In genomic region chr5:146940219-146940618, GRCm38 (mm10) we compare ENCODE assay signal across 10 mouse cellular contexts. TPM values are rescaled to one million over a fixed set of nuclear protein-coding genes. Genes with fewer than 3 reads are reported as not detected.
A peak's percentile ranks its signal among the peaks of the same experiment; 100 is the strongest.
DNase-seq lines count a peak whose midpoint lies in the region; ATAC-seq lines count a peak whose summit lies in the region.
"Had no signal": no experiment of that assay in that cellular context is flagged by ENCODE, and none has a peak within 500 bp of the region (broad histone marks: within the 10 kb centered on the region; RNA-seq: fewer than 3 reads in every experiment).

No protein-coding gene starts in this region.

- no peaks in the 10 kb centered on the region for H3K36me3 ChIP-seq in kidney, embryonic 14.5 days (ENCODE audit: control insufficient read depth, insufficient read depth, low read length)
- H3K36me3 ChIP-seq in forebrain, embryonic 16.5 days (ENCODE audit: control insufficient read depth, insufficient read depth), result no peaks in the 10 kb centered on the region
- H3K36me3 ChIP-seq in neural tube, embryonic 15.5 days, result no peaks in the 10 kb centered on the region
- H3K36me3 ChIP-seq: embryonic facial prominence, embryonic 15.5 days; liver, embryonic 15.5 days had no signal

- H3K9me3 ChIP-seq in kidney, embryonic 14.5 days (ENCODE audit: control insufficient read depth, low read length), result peaks cover 4% of the 10 kb centered on the region; the same call in 1 of the 2 replicates
- H3K9me3 ChIP-seq in forebrain, embryonic 16.5 days (ENCODE audit: control insufficient read depth, low read length), result no peaks in the 10 kb centered on the region
- H3K9me3 ChIP-seq in neural tube, embryonic 15.5 days (replicated peaks), result no peaks in the 10 kb centered on the region
- H3K9me3 ChIP-seq: embryonic facial prominence, embryonic 15.5 days; liver, embryonic 15.5 days had no signal

- DNase-seq in kidney, postnatal 10 days, result peak; percentile 44
- peak; percentile 25 to 30 for DNase-seq in B cell, adult 2 months
- peak; percentile 52 for DNase-seq in MEL-GATA-1-ER (ENCODE audit: extremely low read depth, low read depth)
- no peak for DNase-seq in spleen, postnatal 10 days (ENCODE audit: low spot score in 2 of 2)
- no peak for DNase-seq in ovary, postnatal 10 days (ENCODE audit: low spot score)

- no peak overlapping the region for H3K9ac ChIP-seq in kidney, embryonic 14.5 days (ENCODE audit: low read depth, low read length)
- no peak overlapping the region for H3K9ac ChIP-seq in forebrain, embryonic 16.5 days (replicated peaks; ENCODE audit: low read depth, low read length)
- no peak overlapping the region for H3K9ac ChIP-seq in neural tube, embryonic 15.5 days (replicated peaks)
- H3K9ac ChIP-seq: embryonic facial prominence, embryonic 15.5 days; liver, embryonic 15.5 days had no signal

- WGBS in kidney, embryonic 14.5 days, result 25% methylated on average over 7 of the region's 7 CpGs
- WGBS in forebrain, embryonic 16.5 days, result 22% methylated on average over 7 of the region's 7 CpGs
- 23% methylated on average over 7 of the region's 7 CpGs for WGBS in neural tube, embryonic 15.5 days

- H3K27ac ChIP-seq in kidney, embryonic 14.5 days (ENCODE audit: low read depth, low read length), result no peak overlapping the region
- no peak overlapping the region for H3K27ac ChIP-seq in forebrain, embryonic 16.5 days (ENCODE audit: low read length)
- no peak overlapping the region for H3K27ac ChIP-seq in neural tube, embryonic 15.5 days (replicated peaks)
- H3K27ac ChIP-seq: embryonic facial prominence, embryonic 15.5 days; liver, embryonic 15.5 days had no signal

- no peaks in the 10 kb centered on the region for H3K27me3 ChIP-seq in kidney, embryonic 14.5 days (ENCODE audit: control insufficient read depth, insufficient read depth, low read length)
- H3K27me3 ChIP-seq in forebrain, embryonic 16.5 days (replicated peaks; ENCODE audit: control insufficient read depth, insufficient read depth, low read length), result no peaks in the 10 kb centered on the region; the same call in 1 of the 2 replicates
- H3K27me3 ChIP-seq in neural tube, embryonic 15.5 days (replicated peaks), result no peaks in the 10 kb centered on the region
- H3K27me3 ChIP-seq: embryonic facial prominence, embryonic 15.5 days; liver, embryonic 15.5 days had no signal

- no peaks in the 10 kb centered on the region for H3K4me1 ChIP-seq in kidney, embryonic 14.5 days (ENCODE audit: control insufficient read depth, insufficient read depth, low read length)
- H3K4me1 ChIP-seq in forebrain, embryonic 16.5 days (replicated peaks; ENCODE audit: control insufficient read depth, insufficient read depth, low read length), result 0 out of 2 replicates have a peak, but pooled peaks cover 6% of the 10 kb centered on the region
- peaks cover 10% of the 10 kb centered on the region for H3K4me1 ChIP-seq in neural tube, embryonic 15.5 days
- H3K4me1 ChIP-seq: embryonic facial prominence, embryonic 15.5 days; liver, embryonic 15.5 days had no signal

- no peak overlapping the region for H3K4me2 ChIP-seq in kidney, embryonic 14.5 days (replicated peaks; ENCODE audit: low read depth, low read length)
- no peak overlapping the region for H3K4me2 ChIP-seq in forebrain, embryonic 16.5 days (ENCODE audit: low read length)
- H3K4me2 ChIP-seq in neural tube, embryonic 15.5 days, result peak overlapping the region; percentile 44
- H3K4me2 ChIP-seq: embryonic facial prominence, embryonic 15.5 days; liver, embryonic 15.5 days had no signal

- ATAC-seq in kidney, embryonic 14.5 days (ENCODE audit: low FRiP score, low TSS enrichment), result no peak
- ATAC-seq in forebrain, embryonic 16.5 days, result peak; percentile 57
- no peak for ATAC-seq in neural tube, embryonic 15.5 days (ENCODE audit: low FRiP score)

- H3K4me3 ChIP-seq in kidney, embryonic 14.5 days (ENCODE audit: low read length), result no peak overlapping the region
- H3K4me3 ChIP-seq in forebrain, embryonic 16.5 days (replicated peaks; ENCODE audit: low read length), result no peak overlapping the region
- no peak overlapping the region for H3K4me3 ChIP-seq in neural tube, embryonic 15.5 days (replicated peaks)
- H3K4me3 ChIP-seq: embryonic facial prominence, embryonic 15.5 days; liver, embryonic 15.5 days had no signal

RNA-seq across cellular contexts. Expression of gene Gtf3a, which starts 8.2 kb away (rescaled TPM):
- 137 and 140 TPM in 2 replicates for polyA plus RNA-seq in kidney, embryonic 14.5 days (2014; fragmentation: Nextera tagmentation; extraction: Ambion mirVana)
- 118 and 123 TPM in 2 replicates for polyA plus RNA-seq in forebrain, embryonic 16.5 days (2015; fragmentation: Nextera tagmentation; extraction: Ambion mirVana)
- polyA plus RNA-seq in neural tube, embryonic 15.5 days (2015; fragmentation: Nextera tagmentation; extraction: Ambion mirVana), result 107 and 115 TPM in 2 replicates

RNA-seq across cellular contexts. Expression of gene Mtif3, which starts 23.4 kb away (rescaled TPM):
- 21.1 and 24.3 TPM in 2 replicates for polyA plus RNA-seq in kidney, embryonic 14.5 days (2014; fragmentation: Nextera tagmentation; extraction: Ambion mirVana)
- 28.7 and 31.6 TPM in 2 replicates for polyA plus RNA-seq in forebrain, embryonic 16.5 days (2015; fragmentation: Nextera tagmentation; extraction: Ambion mirVana)
- 25.7 and 31.7 TPM in 2 replicates for polyA plus RNA-seq in neural tube, embryonic 15.5 days (2015; fragmentation: Nextera tagmentation; extraction: Ambion mirVana)

Comparison
In these comparisons a context has a peak if more than half of its experiments do, and no peak if none do; other contexts are left out.
1. DNase-seq: peak in kidney, postnatal 10 days (single experiment), B cell, adult 2 months (2 of 2) and MEL-GATA-1-ER (single experiment); none in spleen, postnatal 10 days (0 of 2) and ovary, postnatal 10 days (single experiment).